Mouse (Mus musculus) testis, adult 2 months (tissue): ENCODE measurements around the gene Tmem164. TPM values are rescaled to one million over a fixed set of nuclear protein-coding genes. Genes with fewer than 3 reads are reported as not detected.

Experiments
- H3K27ac ChIP-seq: fragments of 200-500 bp; 2 replicates; pipeline ENCODE4 v1.5.1; 2012; ENCODE audit warnings: low read depth, low read length; ENCODE audit not compliant: control insufficient read depth, insufficient read depth
- H3K27me3 ChIP-seq: fragments of 200-500 bp; 2 replicates; pipeline ENCODE4 v1.6.1; 2012; ENCODE audit warnings: mild to moderate bottlenecking, low read length, moderate library complexity; ENCODE audit not compliant: control insufficient read depth, insufficient read depth
- H3K36me3 ChIP-seq: fragments of 200-500 bp; 2 replicates; pipeline ENCODE4 v1.6.1; 2012; ENCODE audit warnings: mild to moderate bottlenecking, low read length; ENCODE audit not compliant: control insufficient read depth, insufficient read depth
- H3K4me1 ChIP-seq: fragments of 200-500 bp; 2 replicates; pipeline ENCODE4 v1.6.1; 2012; ENCODE audit warnings: low read length; ENCODE audit not compliant: control insufficient read depth, insufficient read depth
- H3K4me3 ChIP-seq: fragments of 200-500 bp; 2 replicates; pipeline ENCODE4 v1.5.1; 2012; ENCODE audit warnings: low read depth, mild to moderate bottlenecking, low read length, moderate library complexity, mixed read lengths; ENCODE audit not compliant: control insufficient read depth
- CTCF ChIP-seq: fragments of 200-500 bp; IDR thresholded peaks from 2 replicates; pipeline ENCODE4 v1.5.1; 2012; ENCODE audit warnings: low read depth, mild to moderate bottlenecking, inconsistent platforms, low read length, moderate library complexity; ENCODE audit not compliant: control insufficient read depth, insufficient read depth, insufficient replicate concordance
- POLR2A ChIP-seq: fragments of 200-500 bp; IDR thresholded peaks from 2 replicates; pipeline ENCODE4 v1.6.1; 2012; ENCODE audit warnings: low read depth, mild to moderate bottlenecking, inconsistent platforms, low read length, moderate library complexity; ENCODE audit not compliant: control insufficient read depth
- polyA plus RNA-seq: library from polyadenylated mRNA; depleted of rRNA; stranded (reverse); fragments of >200 nt; gene quantifications from 2 replicates; pipeline ENCODE4 v1.2.3, GENCODE M21; 2012

Gene Tmem164
- polyA plus RNA-seq, 1 experiment: 5.5 TPM

- TF ChIP-seq CTCF (no peak), POLR2A (no peak)
- Histone ChIP-seq H3K27me3 (no peaks in the 10 kb centered on the region), H3K27ac (peak overlapping the region; percentile 29; the same call in 1 of the 2 replicates), H3K36me3 (no peaks in the 10 kb centered on the region), H3K4me1 (peaks cover 3% of the 10 kb centered on the region), H3K4me3 (no peak overlapping the region)
Measured at GRCm38 (mm10) chrX:142838841-142839240, 157.6 kb downstream of the Tmem164 start.

GRCm38 (mm10) chrX:142839411-142839810 is 158.2 kb downstream of the Tmem164 start:
- Histone ChIP-seq H3K27ac (peak overlapping the region; percentile 72), H3K4me1 (peaks cover 3% of the 10 kb centered on the region), H3K27me3 (no peaks in the 10 kb centered on the region), H3K36me3 (no peaks in the 10 kb centered on the region), H3K4me3 (no peak overlapping the region)
- TF ChIP-seq POLR2A (no peak), CTCF (no peak)

- Histone ChIP-seq H3K36me3 (no peaks in the 10 kb centered on the region), H3K4me3 (no peak overlapping the region), H3K27ac (no peak overlapping the region; the same call in 1 of the 2 replicates), H3K4me1 (peaks cover 3% of the 10 kb centered on the region), H3K27me3 (no peaks in the 10 kb centered on the region)
- TF ChIP-seq POLR2A (no peak), CTCF (no peak)
Measured at GRCm38 (mm10) chrX:142841916-142842315, 160.7 kb downstream of the Tmem164 start.

- H3K4me1 ChIP-seq: no peaks in the 10 kb centered on the region
- TF ChIP-seq CTCF (no peak), POLR2A (no peak)
- no peaks in the 10 kb centered on the region for H3K36me3 ChIP-seq
- H3K4me3 ChIP-seq: no peak overlapping the region
- peak overlapping the region; percentile 78 for H3K27ac ChIP-seq
- H3K27me3 ChIP-seq: no peaks in the 10 kb centered on the region
Measured at GRCm38 (mm10) chrX:142846266-142846665, 165.1 kb downstream of the Tmem164 start.

GRCm38 (mm10) chrX:142848032-142848431 is 166.8 kb downstream of the Tmem164 start:
- H3K4me3 ChIP-seq: no peak overlapping the region
- H3K27ac ChIP-seq: 0 out of 2 replicates have a peak overlapping the region, but pooled peaks have one; percentile 17
- H3K4me1 ChIP-seq: no peaks in the 10 kb centered on the region
- H3K36me3 ChIP-seq: no peaks in the 10 kb centered on the region
- TF ChIP-seq CTCF (no peak), POLR2A (no peak)
- no peaks in the 10 kb centered on the region for H3K27me3 ChIP-seq

- Histone ChIP-seq H3K36me3 (no peaks in the 10 kb centered on the region), H3K27ac (no peak overlapping the region), H3K4me1 (no peaks in the 10 kb centered on the region), H3K27me3 (no peaks in the 10 kb centered on the region), H3K4me3 (no peak overlapping the region)
- no peak for TF ChIP-seq CTCF
- no peak for TF ChIP-seq POLR2A
Measured at GRCm38 (mm10) chrX:142869844-142870243, 188.6 kb downstream of the Tmem164 start.

- Histone ChIP-seq H3K27me3 (no peaks in the 10 kb centered on the region), H3K36me3 (no peaks in the 10 kb centered on the region), H3K4me3 (no peak overlapping the region), H3K27ac (no peak overlapping the region), H3K4me1 (no peaks in the 10 kb centered on the region)
- TF ChIP-seq POLR2A (no peak), CTCF (no peak)
Measured at GRCm38 (mm10) chrX:142882255-142882654, 201.0 kb downstream of the Tmem164 start.

- H3K4me1 ChIP-seq: no peaks in the 10 kb centered on the region
- H3K36me3 ChIP-seq: no peaks in the 10 kb centered on the region
- no peaks in the 10 kb centered on the region for H3K27me3 ChIP-seq
- TF ChIP-seq POLR2A (no peak), CTCF (no peak)
- no peak overlapping the region for H3K4me3 ChIP-seq
- no peak overlapping the region for H3K27ac ChIP-seq
Measured at GRCm38 (mm10) chrX:142883593-142883992, 202.4 kb downstream of the Tmem164 start.
